Mouse (Mus musculus) spleen, adult 12 weeks (tissue): Measurements from ENCODE around the gene Nkx6-2.

Experiments used
- DNase-seq: peaks from one replicate; pipeline ENCODE4 v3.0.0; 2022; ENCODE audit warnings: low spot score

Gene Nkx6-2

GRCm38 (mm10) chr7:139566533-139566932, 16.1 kb downstream of the Nkx6-2 start:
- DNase-seq, result no peak

- no peak for DNase-seq
Measured at GRCm38 (mm10) chr7:139565998-139566397, 16.6 kb downstream of the Nkx6-2 start.

DNA sequence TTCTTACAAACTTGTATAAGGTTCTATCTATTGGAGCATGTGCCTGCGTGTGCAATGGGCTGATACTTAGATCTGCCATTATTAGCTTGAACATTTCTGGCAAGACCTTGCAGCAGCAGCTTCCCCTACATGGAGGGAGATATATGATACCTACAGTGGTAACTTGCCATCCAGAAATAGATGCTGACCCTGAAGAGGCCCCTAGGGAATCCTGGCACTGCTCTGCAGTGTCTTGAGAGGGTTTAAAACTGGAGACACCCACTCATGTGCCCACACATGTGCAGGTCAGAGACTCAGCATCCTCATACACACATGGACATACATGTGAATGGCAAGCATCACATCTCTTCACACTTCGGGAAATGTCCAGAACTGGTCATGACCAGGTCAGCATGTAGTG, 18.4 kb downstream of the Nkx6-2 start:
- no peak for DNase-seq

DNA sequence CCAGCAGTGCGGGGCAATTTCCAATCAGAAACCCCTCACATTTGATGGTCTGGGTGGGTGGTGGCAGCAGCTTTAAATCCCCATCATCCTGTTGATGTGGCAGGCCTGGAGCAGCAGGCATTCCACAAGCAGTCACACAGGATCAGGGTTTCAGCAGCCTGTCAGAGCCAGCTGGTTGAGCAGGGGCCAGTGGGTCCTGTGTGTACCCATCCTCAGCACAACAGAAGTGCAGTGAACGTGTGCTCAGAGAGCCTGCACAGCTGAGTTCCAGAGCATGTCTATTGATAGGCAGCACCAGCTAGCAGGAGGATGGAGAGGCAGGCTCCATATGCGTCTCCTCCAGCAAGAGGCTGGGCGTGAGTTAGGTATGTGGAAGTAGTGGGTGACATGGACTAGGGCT, 19.2 kb downstream of the Nkx6-2 start:
- no peak for DNase-seq

GRCm38 (mm10) chr7:139559659-139560058, 22.9 kb downstream of the Nkx6-2 start:
- DNase-seq, result no peak

GRCm38 (mm10) chr7:139556746-139557526, 25.7 kb downstream of the Nkx6-2 start:
- DNase-seq, result no peak

DNA sequence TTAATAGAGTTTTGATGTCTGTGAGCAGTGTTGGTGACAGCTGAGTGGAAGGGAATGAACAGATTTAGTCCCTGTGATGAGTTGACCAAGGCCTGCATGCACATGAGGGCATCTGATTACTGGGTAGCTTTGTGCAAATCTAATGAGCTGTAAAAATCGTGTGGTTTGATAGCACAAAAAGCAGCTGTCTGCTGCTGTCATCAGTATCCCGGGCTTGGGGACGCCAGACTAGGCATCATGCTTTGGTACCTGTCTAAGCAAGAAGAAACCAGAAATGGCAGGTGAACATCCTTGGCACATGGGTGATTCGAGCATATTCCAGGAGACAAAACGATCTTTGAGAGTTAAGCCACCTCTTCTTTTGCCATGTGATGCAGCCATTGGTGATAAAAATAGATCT, 26.3 kb downstream of the Nkx6-2 start:
- DNase-seq, result no peak

GRCm38 (mm10) chr7:139551519-139551918, 31.1 kb downstream of the Nkx6-2 start:
- no peak for DNase-seq

DNA sequence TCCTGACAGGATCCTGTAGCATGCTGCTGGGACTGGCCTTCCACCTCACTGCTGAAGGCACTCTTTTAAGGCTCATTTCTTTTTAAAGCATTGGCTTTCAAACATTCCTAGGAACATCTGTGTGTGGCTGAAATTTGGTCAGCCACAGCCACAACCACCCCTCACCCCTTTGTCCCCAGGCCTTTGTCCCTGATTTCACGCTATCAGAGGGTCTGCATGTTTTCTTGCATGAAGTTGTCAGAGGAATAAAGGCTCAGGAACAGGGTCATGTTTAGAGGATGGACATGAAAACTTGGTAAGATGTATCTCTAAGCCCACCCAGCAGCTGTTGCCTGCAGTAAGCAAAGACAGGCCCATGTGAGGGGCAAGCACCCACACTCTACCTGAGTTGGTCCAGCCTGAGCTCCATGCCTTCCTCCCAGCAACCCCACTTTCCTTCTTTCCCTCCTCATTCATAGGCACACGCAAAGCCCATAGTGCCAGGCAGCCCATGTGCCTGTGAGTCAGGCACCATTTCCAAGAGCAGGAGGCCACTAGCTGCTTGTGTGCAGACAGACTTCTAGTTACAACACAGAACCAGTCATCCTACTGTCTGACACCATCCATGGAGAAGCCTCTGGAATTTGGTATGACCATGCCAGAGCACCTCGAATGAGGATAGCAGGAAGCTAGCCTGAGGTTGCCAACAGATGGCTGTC, 32.4 kb downstream of the Nkx6-2 start:
- DNase-seq, result no peak

DNA sequence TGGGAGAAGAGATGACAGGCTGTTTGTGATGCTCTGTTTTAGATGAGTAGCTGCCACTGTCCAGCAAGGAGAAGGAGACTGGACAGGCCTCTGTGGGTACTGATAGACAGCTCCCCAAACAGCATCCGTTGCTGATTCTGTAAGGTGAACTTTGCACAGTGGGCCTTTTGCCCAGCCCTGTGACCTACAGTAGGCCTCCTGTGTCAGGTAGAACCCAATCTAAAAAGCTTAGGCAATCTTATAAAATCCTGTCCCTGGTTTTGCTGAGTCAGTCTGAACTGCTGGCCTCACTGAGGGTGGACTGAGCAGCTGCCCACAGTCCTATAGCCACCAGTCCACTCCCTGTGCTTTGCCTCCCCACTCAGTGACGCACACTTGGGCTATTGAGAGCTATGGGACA, 35.3 kb downstream of the Nkx6-2 start:
- DNase-seq, result no peak

DNA sequence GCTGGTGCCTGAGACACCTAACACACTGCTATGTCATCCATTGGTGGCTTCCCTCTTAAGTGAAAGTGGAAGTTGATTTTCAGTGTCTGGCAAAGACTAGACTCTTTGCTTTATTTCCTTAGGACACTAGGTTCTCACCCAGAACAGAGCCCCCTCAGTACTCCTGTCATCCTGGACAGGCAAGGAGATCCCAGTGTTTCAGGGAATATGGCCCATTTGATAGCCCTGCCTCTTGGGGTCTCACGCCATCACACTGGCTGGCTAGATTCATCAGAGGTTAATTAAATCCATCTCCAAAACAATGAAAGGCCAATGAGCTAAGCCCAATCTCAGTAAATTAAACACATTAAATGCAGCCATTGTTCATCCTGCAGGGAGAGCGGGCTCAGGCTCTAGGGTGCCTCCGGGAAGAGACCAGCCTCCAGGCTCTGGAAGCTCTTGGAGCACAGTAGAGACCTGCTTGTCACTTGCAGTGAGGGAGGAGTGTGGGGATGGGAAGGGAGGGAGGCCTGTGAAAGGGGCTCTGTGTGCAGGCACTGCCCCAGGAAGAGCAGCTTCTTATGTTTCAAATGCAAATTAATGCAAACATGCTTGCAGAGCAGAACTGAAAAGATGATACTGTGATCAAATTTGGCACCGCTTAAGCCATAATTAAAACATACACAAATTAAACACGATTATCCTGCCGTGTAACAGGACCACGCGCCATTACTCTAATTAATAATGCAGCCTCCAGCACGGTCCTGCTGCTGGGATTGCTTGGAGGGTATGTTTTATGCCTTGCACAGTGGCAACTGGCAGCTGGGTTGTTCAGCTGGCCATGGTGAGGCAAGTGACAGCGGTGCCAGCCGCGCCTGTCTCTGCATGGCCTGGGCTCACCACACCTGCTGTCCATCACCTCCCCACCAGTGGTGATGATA, 37.6 kb downstream of the Nkx6-2 start:
- no peak for DNase-seq

GRCm38 (mm10) chr7:139541422-139541821, 41.2 kb downstream of the Nkx6-2 start:
- DNase-seq, result no peak

DNA sequence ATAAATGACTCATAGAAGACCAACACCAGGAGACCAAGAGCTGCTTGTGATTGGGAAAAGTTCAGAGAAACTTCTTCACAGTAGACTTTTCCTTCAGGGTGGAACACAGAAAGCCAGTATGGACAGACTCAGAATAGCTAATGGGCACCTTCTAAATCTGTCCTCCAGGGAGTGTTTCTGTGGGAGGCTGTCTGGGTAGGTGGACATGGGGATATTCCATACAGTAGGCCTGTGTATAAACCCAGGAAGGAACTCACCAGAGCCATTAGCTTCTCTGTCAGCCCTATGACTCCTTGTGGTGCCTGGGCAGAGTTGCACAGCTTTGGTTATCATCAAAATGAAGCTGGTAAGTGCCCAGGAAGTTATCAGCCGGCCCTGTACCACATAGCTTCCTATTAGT, 42.0 kb downstream of the Nkx6-2 start:
- no peak for DNase-seq

- no peak for DNase-seq
Measured at GRCm38 (mm10) chr7:139538541-139538940, 44.1 kb downstream of the Nkx6-2 start.

DNA sequence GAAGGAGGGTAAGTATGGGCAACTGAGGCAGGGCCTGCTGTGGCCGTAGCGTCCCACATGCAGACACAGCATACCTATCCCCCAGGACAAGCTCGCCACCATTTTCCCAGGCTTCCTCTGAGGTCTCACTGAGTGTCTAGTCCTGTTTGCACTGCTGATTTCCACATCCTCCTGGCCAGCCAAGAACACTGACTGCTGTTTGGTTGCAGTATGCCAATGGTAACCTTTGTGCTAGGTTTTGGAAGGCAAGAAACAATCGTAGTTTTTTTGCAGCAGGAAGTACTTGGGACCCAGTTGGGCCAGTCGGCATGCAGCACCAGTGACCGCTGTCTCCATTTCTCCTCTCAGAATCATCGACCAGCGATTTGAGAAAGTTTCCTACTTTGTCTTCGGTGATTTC, 44.8 kb downstream of the Nkx6-2 start:
- DNase-seq, result no peak

GRCm38 (mm10) chr7:139536831-139537230, 45.8 kb downstream of the Nkx6-2 start:
- no peak for DNase-seq

GRCm38 (mm10) chr7:139536331-139536730, 46.3 kb downstream of the Nkx6-2 start:
- no peak for DNase-seq

GRCm38 (mm10) chr7:139531428-139531801, 51.2 kb downstream of the Nkx6-2 start:
- no peak for DNase-seq

- DNase-seq, result no peak
Measured at GRCm38 (mm10) chr7:139530591-139531427, 51.8 kb downstream of the Nkx6-2 start.
